Mouse (Mus musculus) right cerebral cortex, postnatal 4 days (tissue): ENCODE data around the gene Creb5.
A peak's percentile ranks its signal among the peaks of the same experiment; 100 is the strongest.

Source experiments
- DNase-seq: peaks from one replicate; pipeline ENCODE4 v3.0.0-alpha.2; 2022

Gene Creb5

GRCm38 (mm10) chr6:53709694-53710442 is 422.8 kb downstream of the Creb5 start:
- no peak for DNase-seq

- no peak for DNase-seq
These were observed 423.5 kb downstream of the Creb5 start for GRCm38 (mm10) chr6:53710560-53710959.

- no peak for DNase-seq
These were observed 426.1 kb downstream of the Creb5 start for GRCm38 (mm10) chr6:53713152-53713551.

- no peak for DNase-seq
These were observed 427.8 kb downstream of the Creb5 start for GRCm38 (mm10) chr6:53714908-53715321.

- DNase-seq, result no peak
These were observed 428.9 kb downstream of the Creb5 start for GRCm38 (mm10) chr6:53716013-53716412.

GRCm38 (mm10) chr6:53720009-53720408 is 432.9 kb downstream of the Creb5 start:
- no peak for DNase-seq

GRCm38 (mm10) chr6:53721595-53721994 is 434.5 kb downstream of the Creb5 start:
- peak; percentile 68 for DNase-seq

GRCm38 (mm10) chr6:53722694-53723093 is 435.6 kb downstream of the Creb5 start:
- DNase-seq, result no peak

- DNase-seq, result no peak
These were observed 443.4 kb downstream of the Creb5 start for GRCm38 (mm10) chr6:53730487-53730886.

GRCm38 (mm10) chr6:53730996-53731485 is 444.0 kb downstream of the Creb5 start:
- no peak for DNase-seq

GRCm38 (mm10) chr6:53733546-53733945 is 446.5 kb downstream of the Creb5 start:
- DNase-seq, result no peak

- DNase-seq, result no peak
These were observed 446.9 kb downstream of the Creb5 start for GRCm38 (mm10) chr6:53733999-53734398.

GRCm38 (mm10) chr6:53735696-53736095 is 448.6 kb downstream of the Creb5 start:
- no peak for DNase-seq

GRCm38 (mm10) chr6:53738206-53738605 is 451.1 kb downstream of the Creb5 start:
- DNase-seq, result no peak

- DNase-seq, result no peak
These were observed 454.2 kb downstream of the Creb5 start for GRCm38 (mm10) chr6:53741222-53741621.
